Comparison of ENCODE assay signal across 28 mouse cellular contexts in the genomic region with DNA sequence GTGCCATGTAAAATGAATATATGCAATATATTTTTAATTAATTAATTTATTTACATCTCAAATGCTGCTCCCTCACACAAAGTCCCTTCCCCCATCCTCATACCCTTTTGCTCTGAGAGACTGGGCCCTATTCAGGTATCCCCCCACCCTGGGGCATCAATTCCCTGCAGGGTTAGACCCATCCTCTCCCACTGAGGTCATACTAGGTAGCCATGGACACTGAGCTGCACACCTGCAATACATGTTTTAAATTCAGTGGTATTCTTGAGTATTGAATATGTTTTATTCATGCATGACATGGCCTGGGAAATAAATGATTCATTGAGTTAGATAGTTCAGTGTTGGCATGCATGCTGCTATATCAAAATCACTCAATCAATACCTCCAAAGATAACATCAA.
DNase-seq lines count a peak whose midpoint lies in the region; ATAC-seq lines count a peak whose summit lies in the region.
"Had no signal": no experiment of that assay in that cellular context is flagged by ENCODE, and none has a peak within 500 bp of the region (broad histone marks: within the 10 kb centered on the region; RNA-seq: fewer than 3 reads in every experiment).

No protein-coding gene starts in this region.

- no peak overlapping the region for H3K27ac ChIP-seq in limb, embryonic 12.5 days
- H3K27ac ChIP-seq in limb, embryonic 10.5 days: no peak overlapping the region
- H3K27ac ChIP-seq in midbrain, embryonic 13.5 days: no peak overlapping the region
- H3K27ac ChIP-seq in midbrain, embryonic 16.5 days (ENCODE audit: low read length): no peak overlapping the region
- H3K27ac ChIP-seq: embryonic facial prominence, embryonic 12.5 days; embryonic facial prominence, embryonic 15.5 days; forebrain, embryonic 12.5 days; forebrain, embryonic 15.5 days; heart, adult 2 months; heart, embryonic 10.5 days; heart, embryonic 13.5 days; hindbrain, embryonic 14.5 days; hindbrain, postnatal 0 days had no signal

- H3K9ac ChIP-seq in limb, embryonic 12.5 days (replicated peaks): no peak overlapping the region
- H3K9ac ChIP-seq in midbrain, embryonic 13.5 days (replicated peaks): no peak overlapping the region
- H3K9ac ChIP-seq in midbrain, embryonic 16.5 days (ENCODE audit: low read depth, low read length): no peak overlapping the region
- H3K9ac ChIP-seq: embryonic facial prominence, embryonic 12.5 days; embryonic facial prominence, embryonic 15.5 days; forebrain, embryonic 12.5 days; forebrain, embryonic 15.5 days; heart, embryonic 13.5 days; hindbrain, embryonic 14.5 days had no signal

- no peak overlapping the region for H3K4me3 ChIP-seq in limb, embryonic 12.5 days (replicated peaks)
- H3K4me3 ChIP-seq in limb, embryonic 10.5 days: no peak overlapping the region
- no peak overlapping the region for H3K4me3 ChIP-seq in midbrain, embryonic 13.5 days (replicated peaks)
- no peak overlapping the region for H3K4me3 ChIP-seq in midbrain, embryonic 16.5 days (ENCODE audit: low read depth, low read length)
- H3K4me3 ChIP-seq: embryonic facial prominence, embryonic 12.5 days; embryonic facial prominence, embryonic 15.5 days; forebrain, embryonic 12.5 days; forebrain, embryonic 15.5 days; heart, adult 2 months; heart, embryonic 10.5 days; heart, embryonic 13.5 days had no signal

- H3K9me3 ChIP-seq in limb, embryonic 12.5 days: no peaks in the 10 kb centered on the region
- no peaks in the 10 kb centered on the region for H3K9me3 ChIP-seq in limb, embryonic 10.5 days (replicated peaks)
- H3K9me3 ChIP-seq in midbrain, embryonic 13.5 days: no peaks in the 10 kb centered on the region
- H3K9me3 ChIP-seq in midbrain, embryonic 16.5 days (replicated peaks; ENCODE audit: control insufficient read depth, low read length, poor library complexity, severe bottlenecking): no peaks in the 10 kb centered on the region
- H3K9me3 ChIP-seq: embryonic facial prominence, embryonic 12.5 days; embryonic facial prominence, embryonic 15.5 days; forebrain, embryonic 12.5 days; forebrain, embryonic 15.5 days; G1E; heart, embryonic 10.5 days; heart, embryonic 13.5 days had no signal

- ATAC-seq in limb, embryonic 12.5 days (ENCODE audit: insufficient number of reproducible peaks, insufficient read depth, low FRiP score, low TSS enrichment, low read depth): 0 out of 2 replicates have a peak, but pooled peaks have one; percentile 42
- peak; percentile 71; the same call in 1 of the 2 replicates for ATAC-seq in midbrain, embryonic 13.5 days
- peak; percentile 56; the same call in 1 of the 2 replicates for ATAC-seq in midbrain, embryonic 16.5 days
- ATAC-seq: forebrain, embryonic 15.5 days; hindbrain, postnatal 0 days had no signal

- no peaks in the 10 kb centered on the region for H3K27me3 ChIP-seq in limb, embryonic 12.5 days
- no peaks in the 10 kb centered on the region for H3K27me3 ChIP-seq in limb, embryonic 10.5 days (ENCODE audit: low read depth, poor library complexity, severe bottlenecking)
- no peaks in the 10 kb centered on the region for H3K27me3 ChIP-seq in midbrain, embryonic 13.5 days
- no peaks in the 10 kb centered on the region for H3K27me3 ChIP-seq in midbrain, embryonic 16.5 days (ENCODE audit: control insufficient read depth, insufficient read depth, low read depth, low read length)
- H3K27me3 ChIP-seq: CH12.LX; embryonic facial prominence, embryonic 12.5 days; embryonic facial prominence, embryonic 15.5 days; forebrain, embryonic 12.5 days; forebrain, embryonic 15.5 days; heart, embryonic 13.5 days had no signal

- no peaks in the 10 kb centered on the region for H3K4me1 ChIP-seq in limb, embryonic 12.5 days (replicated peaks)
- no peaks in the 10 kb centered on the region for H3K4me1 ChIP-seq in limb, embryonic 10.5 days
- H3K4me1 ChIP-seq in midbrain, embryonic 13.5 days (replicated peaks): no peaks in the 10 kb centered on the region
- H3K4me1 ChIP-seq in midbrain, embryonic 16.5 days (ENCODE audit: control insufficient read depth, insufficient read depth, low read length): no peaks in the 10 kb centered on the region
- H3K4me1 ChIP-seq: embryonic facial prominence, embryonic 12.5 days; embryonic facial prominence, embryonic 15.5 days; forebrain, embryonic 12.5 days; forebrain, embryonic 15.5 days; heart, embryonic 10.5 days; heart, embryonic 13.5 days had no signal

- no peak for DNase-seq in limb, embryonic 10.5 days (ENCODE audit: low spot score)
- DNase-seq in layer of hippocampus, adult 9-11 months: no peak
- DNase-seq in natural killer cell, adult 2 months (ENCODE audit: low spot score in 2 of 2): no peak
- DNase-seq: adrenal gland, adult 2 months; adrenal gland, postnatal 14 days; B cell, adult 2 months; cerebellum, adult 11 months; cerebellum, adult 2 months; cerebellum, adult 9-11 months; cerebellum, postnatal 25 days; gastrocnemius, postnatal 10 days; gastrocnemius, postnatal 36 days; heart, adult 2 months; heart, postnatal 14 days; heart, postnatal 4 days had no signal

- H3K4me2 ChIP-seq in limb, embryonic 12.5 days: no peak overlapping the region
- no peak overlapping the region for H3K4me2 ChIP-seq in midbrain, embryonic 13.5 days (replicated peaks)
- H3K4me2 ChIP-seq in midbrain, embryonic 16.5 days (ENCODE audit: low read length): no peak overlapping the region
- H3K4me2 ChIP-seq: embryonic facial prominence, embryonic 12.5 days; embryonic facial prominence, embryonic 15.5 days; forebrain, embryonic 12.5 days; forebrain, embryonic 15.5 days; heart, embryonic 13.5 days; hindbrain, embryonic 14.5 days had no signal

- no peaks in the 10 kb centered on the region for H3K36me3 ChIP-seq in limb, embryonic 12.5 days
- no peaks in the 10 kb centered on the region for H3K36me3 ChIP-seq in limb, embryonic 10.5 days
- H3K36me3 ChIP-seq in midbrain, embryonic 13.5 days: no peaks in the 10 kb centered on the region
- H3K36me3 ChIP-seq in midbrain, embryonic 16.5 days (ENCODE audit: control insufficient read depth, insufficient read depth, low read length): no peaks in the 10 kb centered on the region
- H3K36me3 ChIP-seq: embryonic facial prominence, embryonic 12.5 days; embryonic facial prominence, embryonic 15.5 days; forebrain, embryonic 12.5 days; forebrain, embryonic 15.5 days; G1E; heart, embryonic 10.5 days; heart, embryonic 13.5 days had no signal
